In the genomic region with DNA sequence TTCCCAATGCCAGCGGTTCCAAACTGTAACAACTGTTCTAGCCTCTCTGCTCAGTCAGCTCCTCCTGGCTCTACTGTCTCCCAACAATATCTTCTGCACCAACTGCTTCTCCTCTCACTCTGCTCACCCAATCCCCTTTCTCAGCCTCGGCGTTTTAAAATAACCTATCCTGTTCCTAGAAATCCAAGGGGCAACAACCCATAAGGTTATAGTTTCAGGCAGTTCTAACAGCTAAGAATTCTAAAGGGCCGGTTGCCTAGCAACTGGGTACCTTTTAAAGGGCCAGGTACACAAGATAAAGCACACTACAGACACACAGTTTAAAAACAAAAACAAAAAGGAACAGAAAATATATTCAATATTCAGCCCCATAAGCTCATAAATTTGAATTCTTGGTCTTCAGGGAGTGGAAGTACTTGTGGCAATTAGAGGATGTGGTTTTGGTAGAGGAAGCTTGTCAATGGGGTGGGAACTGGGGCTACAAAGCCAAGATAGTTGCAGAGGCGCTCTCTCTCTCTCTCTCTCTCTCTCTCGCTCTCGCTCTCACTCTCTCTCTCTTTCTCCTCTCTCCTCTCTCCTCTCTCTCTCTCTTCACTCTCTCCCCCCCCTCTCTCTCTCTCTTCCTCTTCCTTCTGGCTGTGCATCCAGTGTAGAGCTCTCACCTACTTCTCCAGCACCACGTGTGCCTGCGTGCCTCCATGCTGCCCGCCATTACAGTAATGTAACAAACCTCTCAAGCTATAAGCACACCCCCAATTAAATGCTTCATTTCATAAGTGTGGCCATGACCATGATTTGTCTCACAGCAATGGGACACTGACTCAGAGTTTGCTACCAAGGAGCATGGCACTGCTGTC, we compare ENCODE assay signal across 2 mouse cellular contexts. TPM values are rescaled to one million over a fixed set of nuclear protein-coding genes. Genes with fewer than 3 reads are reported as not detected.
"Had no signal": no experiment of that assay in that cellular context is flagged by ENCODE, and none has a peak within 500 bp of the region (broad histone marks: within the 10 kb centered on the region; RNA-seq: fewer than 3 reads in every experiment).

No protein-coding gene starts in this region.

RNA-seq across cellular contexts. Expression of a gene that starts 9.1 kb away (rescaled TPM):
- total RNA-seq: layer of hippocampus, postnatal 25 days; left cerebral cortex, postnatal 14 days had no signal
